Mouse (Mus musculus): Measurements from ENCODE around the gene Med13l. TPM values are rescaled to one million over a fixed set of nuclear protein-coding genes. Genes with fewer than 3 reads are reported as not detected.

Med13l gene
- polyA plus RNA-seq, 1 experiment from 2014 or later: 10.4 TPM

DNA sequence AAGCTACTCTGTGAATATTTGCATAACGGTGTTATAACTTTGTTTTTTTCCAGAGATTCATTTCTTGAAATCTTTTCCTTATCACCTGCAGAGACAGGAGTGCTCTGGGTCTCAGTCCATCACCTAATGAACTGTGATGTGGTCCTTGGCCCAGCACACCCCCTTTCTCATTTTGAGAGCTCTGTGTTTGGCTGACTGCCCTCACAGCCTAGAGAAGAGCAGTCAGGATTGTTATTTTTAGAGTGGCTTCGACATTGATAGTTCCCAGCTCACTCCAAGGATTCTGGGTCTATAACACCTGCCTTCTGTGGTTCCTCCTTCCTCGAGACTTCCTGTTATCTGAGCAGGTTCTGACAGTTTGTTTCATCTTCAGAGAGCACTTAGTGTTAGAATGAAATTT is 113.8 kb downstream of the Med13l start:
- WGBS: 41% methylated on average over 3 of the region's 3 CpGs

DNA sequence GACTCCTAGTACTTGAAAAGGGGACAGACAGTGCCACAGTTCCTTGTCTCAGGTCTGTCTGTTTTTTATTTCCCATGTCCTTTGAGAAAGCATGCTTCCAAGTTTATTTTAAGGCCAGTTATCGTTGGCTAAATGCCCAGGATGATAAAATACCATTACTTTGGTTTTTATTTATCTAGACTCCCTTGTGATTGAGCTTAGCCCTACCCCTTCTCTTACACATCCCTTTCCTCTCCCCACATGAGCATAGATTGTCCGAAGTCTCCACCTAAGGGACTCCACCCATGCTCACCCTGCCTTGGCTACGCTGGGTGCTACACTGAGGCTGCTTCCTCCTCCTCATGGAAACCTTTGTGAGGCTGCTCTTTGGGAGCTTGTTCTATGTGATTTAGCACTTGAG is 115.2 kb downstream of the Med13l start:
- Histone ChIP-seq H3K36me3 (ENCODE audit: control insufficient read depth, insufficient read depth, low read length) (no peaks in the 10 kb centered on the region), H3K27ac (ENCODE audit: low read length) (no peak overlapping the region), H3K4me3 (replicated peaks; ENCODE audit: low read length) (no peak overlapping the region), H3K9ac (ENCODE audit: low read length) (no peak overlapping the region), H3K4me1 (ENCODE audit: control insufficient read depth, insufficient read depth, low read length) (peaks cover 26% of the 10 kb centered on the region), H3K9me3 (replicated peaks; ENCODE audit: control insufficient read depth, low read length) (no peaks in the 10 kb centered on the region), H3K4me2 (ENCODE audit: low read depth, low read length) (no peak overlapping the region), H3K27me3 (ENCODE audit: control insufficient read depth, insufficient read depth, low read length) (no peaks in the 10 kb centered on the region)
- no peak for ATAC-seq (ENCODE audit: insufficient read depth, low FRiP score)
- 41% methylated on average over 3 of the region's 3 CpGs for WGBS

More for the DNA sequence above, 113.8 kb downstream of the Med13l start:
- Histone ChIP-seq H3K4me2 (ENCODE audit: low read depth, low read length) (no peak overlapping the region), H3K4me3 (replicated peaks; ENCODE audit: low read length) (no peak overlapping the region), H3K27ac (ENCODE audit: low read length) (no peak overlapping the region), H3K27me3 (ENCODE audit: control insufficient read depth, insufficient read depth, low read length) (no peaks in the 10 kb centered on the region), H3K9me3 (replicated peaks; ENCODE audit: control insufficient read depth, low read length) (no peaks in the 10 kb centered on the region), H3K36me3 (ENCODE audit: control insufficient read depth, insufficient read depth, low read length) (no peaks in the 10 kb centered on the region), H3K4me1 (ENCODE audit: control insufficient read depth, insufficient read depth, low read length) (peaks cover 24% of the 10 kb centered on the region), H3K9ac (ENCODE audit: low read length) (no peak overlapping the region)
- no peak for ATAC-seq (ENCODE audit: insufficient read depth, low FRiP score)

DNA sequence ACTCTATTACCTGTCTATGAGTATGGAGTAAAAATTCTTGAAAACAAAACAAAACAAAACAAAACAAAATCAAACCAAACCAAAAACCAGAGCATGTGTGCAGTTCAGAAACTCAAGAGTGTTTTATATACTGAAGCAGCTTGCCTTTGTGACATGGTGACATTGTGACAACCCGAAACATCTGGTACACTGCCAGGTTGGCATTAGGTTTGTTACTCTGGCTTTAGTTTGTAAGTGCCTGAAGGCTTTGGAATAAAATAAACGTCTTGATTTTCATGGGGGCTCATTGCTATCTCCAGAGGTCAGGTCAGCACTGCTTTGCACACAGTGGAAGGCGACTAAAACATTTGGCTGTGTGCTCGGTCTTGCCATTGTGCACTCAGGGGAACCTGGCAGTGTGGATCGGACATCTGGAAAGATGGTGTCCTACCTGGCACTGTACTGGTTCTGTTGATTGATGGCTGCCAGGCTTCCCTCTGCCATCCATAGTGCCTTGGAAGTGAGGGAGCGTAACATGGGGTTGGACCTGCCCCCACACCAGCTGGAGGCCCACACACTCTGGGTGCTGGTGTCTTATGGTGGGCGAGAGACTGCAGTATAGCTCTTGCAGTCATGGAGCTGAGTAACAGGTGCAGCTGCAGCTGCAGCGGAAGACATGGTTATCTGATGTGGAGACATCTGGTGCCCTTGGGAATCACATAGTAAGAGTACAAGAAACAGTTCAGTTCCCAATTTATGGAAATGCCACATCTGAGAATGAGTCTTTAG is 115.9 kb downstream of the Med13l start:
- Histone ChIP-seq H3K27ac (ENCODE audit: low read length) (no peak overlapping the region), H3K9ac (ENCODE audit: low read length) (no peak overlapping the region), H3K4me3 (replicated peaks; ENCODE audit: low read length) (no peak overlapping the region), H3K4me2 (ENCODE audit: low read depth, low read length) (no peak overlapping the region), H3K36me3 (ENCODE audit: control insufficient read depth, insufficient read depth, low read length) (no peaks in the 10 kb centered on the region), H3K9me3 (replicated peaks; ENCODE audit: control insufficient read depth, low read length) (no peaks in the 10 kb centered on the region), H3K27me3 (ENCODE audit: control insufficient read depth, insufficient read depth, low read length) (no peaks in the 10 kb centered on the region), H3K4me1 (ENCODE audit: control insufficient read depth, insufficient read depth, low read length) (peaks cover 26% of the 10 kb centered on the region)
- no peak for ATAC-seq (ENCODE audit: insufficient read depth, low FRiP score)
- 78% methylated on average over 8 of the region's 8 CpGs for WGBS

DNA sequence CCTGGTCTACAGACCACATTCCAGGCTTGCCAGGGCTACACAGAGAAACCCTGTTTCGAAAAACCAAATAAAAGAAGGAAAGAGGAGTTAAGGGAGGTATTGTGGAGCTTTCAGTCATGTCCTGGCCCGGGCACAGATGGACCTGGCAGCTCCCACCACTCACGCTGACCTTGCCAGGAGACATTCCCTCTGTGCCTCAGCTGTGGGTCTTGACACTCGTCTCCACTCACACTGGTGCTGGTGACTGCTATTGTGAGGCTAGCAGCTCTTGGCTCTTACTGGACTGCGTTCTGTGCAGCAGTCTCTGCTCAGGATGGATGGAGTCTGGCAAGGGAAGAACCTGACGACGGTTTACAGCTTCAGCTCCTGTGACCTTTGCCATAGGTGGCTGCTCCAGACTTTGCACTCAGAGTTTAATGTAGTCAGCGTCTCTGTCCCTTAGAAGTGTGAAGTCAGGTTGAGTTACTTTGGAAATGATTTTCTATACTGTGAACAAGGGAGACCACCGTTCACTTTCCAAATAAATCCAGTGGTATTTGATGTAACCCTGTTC is 118.9 kb downstream of the Med13l start:
- 59% methylated on average over 9 of the region's 9 CpGs for WGBS
- Histone ChIP-seq H3K4me1 (ENCODE audit: control insufficient read depth, insufficient read depth, low read length) (peaks cover 15% of the 10 kb centered on the region), H3K4me2 (ENCODE audit: low read depth, low read length) (no peak overlapping the region), H3K4me3 (replicated peaks; ENCODE audit: low read length) (no peak overlapping the region), H3K27me3 (ENCODE audit: control insufficient read depth, insufficient read depth, low read length) (no peaks in the 10 kb centered on the region), H3K9ac (ENCODE audit: low read length) (no peak overlapping the region), H3K9me3 (replicated peaks; ENCODE audit: control insufficient read depth, low read length) (no peaks in the 10 kb centered on the region), H3K36me3 (ENCODE audit: control insufficient read depth, insufficient read depth, low read length) (0 out of 2 replicates have a peak, but pooled peaks cover 6% of the 10 kb centered on the region), H3K27ac (ENCODE audit: low read length) (peak overlapping the region; percentile 64; the same call in 1 of the 2 replicates)
- no peak; the same call in 1 of the 2 replicates for ATAC-seq (ENCODE audit: insufficient read depth, low FRiP score)

DNA sequence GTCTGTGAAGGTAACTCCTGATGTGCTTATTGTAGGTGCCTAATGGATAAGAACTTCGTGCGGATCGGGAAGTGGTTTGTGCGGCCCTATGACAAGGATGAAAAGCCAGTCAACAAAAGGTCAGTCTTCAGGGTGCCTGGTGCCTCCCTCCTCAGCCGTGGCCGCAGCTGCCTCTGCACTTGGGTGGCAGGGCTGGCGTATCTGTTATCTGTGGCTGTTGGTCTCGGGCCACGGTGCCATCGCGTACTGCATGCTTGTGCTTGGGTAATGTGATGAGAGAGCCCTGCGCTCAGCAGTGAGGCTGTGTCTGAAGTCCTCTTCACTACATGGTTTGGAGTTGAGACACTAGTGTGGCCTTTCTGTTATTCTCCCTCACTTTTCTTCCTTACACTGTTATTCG is 120.4 kb downstream of the Med13l start:
- no peak overlapping the region for H3K4me2 ChIP-seq (ENCODE audit: low read depth, low read length)
- no peaks in the 10 kb centered on the region for H3K9me3 ChIP-seq (replicated peaks; ENCODE audit: control insufficient read depth, low read length)
- peaks cover 15% of the 10 kb centered on the region for H3K4me1 ChIP-seq (ENCODE audit: control insufficient read depth, insufficient read depth, low read length)
- H3K36me3 ChIP-seq (ENCODE audit: control insufficient read depth, insufficient read depth, low read length): 0 out of 2 replicates have a peak, but pooled peaks cover 6% of the 10 kb centered on the region
- H3K27ac ChIP-seq (ENCODE audit: low read length): peak overlapping the region; percentile 62
- H3K27me3 ChIP-seq (ENCODE audit: control insufficient read depth, insufficient read depth, low read length): no peaks in the 10 kb centered on the region
- H3K9ac ChIP-seq (ENCODE audit: low read length): no peak overlapping the region
- ATAC-seq (ENCODE audit: insufficient read depth, low FRiP score): no peak
- WGBS: 85% methylated on average over 13 of the region's 13 CpGs
- no peak overlapping the region for H3K4me3 ChIP-seq (replicated peaks; ENCODE audit: low read length)

DNA sequence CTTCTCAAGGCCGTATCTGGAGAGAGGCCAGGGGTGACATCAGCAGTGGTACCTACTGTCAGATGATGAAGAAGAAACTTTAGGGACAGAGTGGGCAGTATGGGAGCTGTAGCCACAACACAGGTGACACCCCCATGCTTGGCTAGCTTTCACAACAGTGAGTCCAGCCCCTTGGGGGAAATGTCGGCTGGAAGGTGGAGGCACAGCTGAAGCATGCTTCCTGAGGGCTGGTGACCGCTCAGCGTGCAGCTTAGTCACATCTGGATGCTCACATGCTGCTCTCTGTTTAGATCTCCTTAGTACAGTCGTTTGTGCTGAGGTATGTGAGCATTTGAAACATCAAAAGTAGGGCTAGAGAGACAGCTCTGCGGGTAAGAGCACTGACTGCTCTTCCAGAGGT is 121.5 kb downstream of the Med13l start:
- no peak overlapping the region for H3K4me2 ChIP-seq (ENCODE audit: low read depth, low read length)
- H3K27ac ChIP-seq (ENCODE audit: low read length): no peak overlapping the region
- H3K9me3 ChIP-seq (replicated peaks; ENCODE audit: control insufficient read depth, low read length): no peaks in the 10 kb centered on the region
- H3K4me1 ChIP-seq (ENCODE audit: control insufficient read depth, insufficient read depth, low read length): peaks cover 14% of the 10 kb centered on the region
- no peaks in the 10 kb centered on the region for H3K27me3 ChIP-seq (ENCODE audit: control insufficient read depth, insufficient read depth, low read length)
- no peak for ATAC-seq (ENCODE audit: insufficient read depth, low FRiP score)
- 94% methylated on average over 6 of the region's 6 CpGs for WGBS
- H3K4me3 ChIP-seq (replicated peaks; ENCODE audit: low read length): no peak overlapping the region
- H3K9ac ChIP-seq (ENCODE audit: low read length): no peak overlapping the region
- H3K36me3 ChIP-seq (ENCODE audit: control insufficient read depth, insufficient read depth, low read length): 0 out of 2 replicates have a peak, but pooled peaks cover 6% of the 10 kb centered on the region

DNA sequence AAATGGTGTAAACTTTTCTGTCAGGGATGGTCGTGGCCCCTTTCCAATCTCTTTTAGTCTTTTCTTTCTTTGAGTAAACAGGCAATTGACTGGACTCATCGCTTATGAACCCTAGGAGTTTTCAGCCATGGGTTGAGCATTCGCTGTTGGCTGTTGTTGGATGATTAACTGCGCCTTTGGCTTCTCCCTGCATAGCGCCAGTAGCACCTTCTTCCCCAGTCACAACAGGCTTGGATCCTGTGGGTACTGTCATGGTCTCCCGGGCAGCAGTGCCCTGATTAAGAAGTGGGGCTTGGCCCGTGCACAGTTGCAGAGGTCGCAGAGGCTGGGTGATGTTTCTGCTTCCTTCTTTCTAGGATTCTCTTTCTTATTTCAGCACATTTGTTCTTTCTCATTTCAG is 124.7 kb downstream of the Med13l start:
- Histone ChIP-seq H3K27me3 (ENCODE audit: control insufficient read depth, insufficient read depth, low read length) (no peaks in the 10 kb centered on the region), H3K4me3 (replicated peaks; ENCODE audit: low read length) (no peak overlapping the region), H3K9me3 (replicated peaks; ENCODE audit: control insufficient read depth, low read length) (no peaks in the 10 kb centered on the region), H3K27ac (ENCODE audit: low read length) (no peak overlapping the region), H3K4me2 (ENCODE audit: low read depth, low read length) (no peak overlapping the region), H3K9ac (ENCODE audit: low read length) (no peak overlapping the region), H3K36me3 (ENCODE audit: control insufficient read depth, insufficient read depth, low read length) (0 out of 2 replicates have a peak, but pooled peaks cover 6% of the 10 kb centered on the region), H3K4me1 (ENCODE audit: control insufficient read depth, insufficient read depth, low read length) (peaks cover 31% of the 10 kb centered on the region)
- WGBS: 72% methylated on average over 8 of the region's 8 CpGs
- ATAC-seq (ENCODE audit: insufficient read depth, low FRiP score): no peak

DNA sequence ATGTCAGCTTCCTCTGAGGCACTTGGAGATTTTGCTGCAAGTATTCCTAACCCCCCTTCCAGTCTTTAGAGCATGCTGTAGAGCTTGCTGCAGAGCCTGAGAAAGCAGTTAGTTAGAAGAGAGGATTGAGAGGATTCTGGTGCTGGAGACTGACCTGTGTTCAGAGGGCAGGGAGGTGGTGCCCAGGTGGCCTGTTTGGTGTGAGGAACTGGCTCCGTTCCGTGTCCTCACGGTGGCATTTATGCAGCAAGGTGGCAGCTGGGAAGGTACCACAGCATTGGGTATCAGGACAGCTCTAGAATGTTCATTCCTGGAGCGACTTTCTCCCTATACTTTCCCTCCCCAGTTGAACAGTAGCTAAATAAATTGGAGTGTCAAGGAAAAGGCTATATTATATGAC is 125.5 kb downstream of the Med13l start:
- no peak overlapping the region for H3K4me2 ChIP-seq (ENCODE audit: low read depth, low read length)
- no peak overlapping the region for H3K27ac ChIP-seq (ENCODE audit: low read length)
- no peaks in the 10 kb centered on the region for H3K9me3 ChIP-seq (replicated peaks; ENCODE audit: control insufficient read depth, low read length)
- no peaks in the 10 kb centered on the region for H3K27me3 ChIP-seq (ENCODE audit: control insufficient read depth, insufficient read depth, low read length)
- no peak for ATAC-seq (ENCODE audit: insufficient read depth, low FRiP score)
- H3K4me1 ChIP-seq (ENCODE audit: control insufficient read depth, insufficient read depth, low read length): peaks cover 31% of the 10 kb centered on the region
- H3K9ac ChIP-seq (ENCODE audit: low read length): no peak overlapping the region
- WGBS: 91% methylated on average over 4 of the region's 4 CpGs
- 0 out of 2 replicates have a peak, but pooled peaks cover 6% of the 10 kb centered on the region for H3K36me3 ChIP-seq (ENCODE audit: control insufficient read depth, insufficient read depth, low read length)
- H3K4me3 ChIP-seq (replicated peaks; ENCODE audit: low read length): no peak overlapping the region
